Mouse (Mus musculus) forebrain, embryonic 11.5 days (tissue): ENCODE results near the gene Kcnab1. TPM values are rescaled to one million over a fixed set of nuclear protein-coding genes. Genes with fewer than 3 reads are reported as not detected.

Source experiments
- ATAC-seq: fragments of 200-750 bp; cut with Nextera tagmentation; replicated peaks from 2 replicates; pipeline ENCODE4 v1.8.0; 2017; ENCODE audit warnings: moderate TSS enrichment; ENCODE audit not compliant: low FRiP score
- DNase-seq: peaks from one replicate; pipeline ENCODE4 v3.0.0-alpha.2; 2017; ENCODE audit warnings: low spot score
- H3K27ac ChIP-seq: fragments of 300-500 bp; sonication (generic); 2 replicates; pipeline ENCODE4 v1.5.1; 2014; ENCODE audit warnings: low read depth, low read length
- H3K27me3 ChIP-seq: fragments of 300-500 bp; sonication (generic); 2 replicates; pipeline ENCODE4 v1.6.1; 2014; ENCODE audit warnings: mild to moderate bottlenecking, low read length, mixed read lengths; ENCODE audit not compliant: control insufficient read depth, insufficient read depth
- H3K36me3 ChIP-seq: fragments of 300-500 bp; sonication (generic); 2 replicates; pipeline ENCODE4 v1.6.1; 2014; ENCODE audit warnings: mild to moderate bottlenecking, low read length, moderate library complexity, mixed read lengths; ENCODE audit not compliant: control insufficient read depth, insufficient read depth
- H3K4me1 ChIP-seq: fragments of 300-500 bp; sonication (generic); replicated peaks from 2 replicates; pipeline ENCODE4 v1.6.1; 2014; ENCODE audit warnings: low read length, mixed read lengths; ENCODE audit not compliant: control insufficient read depth, insufficient read depth
- H3K4me2 ChIP-seq: fragments of 300-500 bp; sonication (generic); 2 replicates; pipeline ENCODE4 v1.6.1; 2014; ENCODE audit warnings: low read depth, mild to moderate bottlenecking, low read length, moderate library complexity, mixed read lengths; ENCODE audit not compliant: severe bottlenecking
- H3K4me3 ChIP-seq: fragments of 300-500 bp; sonication (generic); 2 replicates; pipeline ENCODE4 v1.5.1; 2014; ENCODE audit warnings: low read depth, low read length
- H3K9ac ChIP-seq: fragments of 300-500 bp; sonication (generic); 2 replicates; pipeline ENCODE4 v1.6.1; 2014; ENCODE audit warnings: low read length
- H3K9me3 ChIP-seq: fragments of 300-500 bp; sonication (generic); 2 replicates; pipeline ENCODE4 v1.6.1; 2016; ENCODE audit warnings: low read length, mixed read lengths; ENCODE audit not compliant: control insufficient read depth
- WGBS: fragments of 180-500 bp; shearing (Covaris S2); extraction: QIAGEN DNeasy Blood & Tissue Kit; methylation state at CpG from one replicate; pipeline ENCODE4 v1.1.7; 2014; 5-methylcytosine and 5-hydroxymethylcytosine counted together
- polyA plus RNA-seq: library from polyadenylated mRNA; unstranded; fragments of >200 nt; fragmentation: Nextera tagmentation; extraction: Ambion mirVana; gene quantifications from 2 replicates; pipeline ENCODE4 v1.2.1, GENCODE M21; 2014

The Kcnab1 gene
- polyA plus RNA-seq, 1 experiment from 2014 or later = 2.3 TPM

DNA sequence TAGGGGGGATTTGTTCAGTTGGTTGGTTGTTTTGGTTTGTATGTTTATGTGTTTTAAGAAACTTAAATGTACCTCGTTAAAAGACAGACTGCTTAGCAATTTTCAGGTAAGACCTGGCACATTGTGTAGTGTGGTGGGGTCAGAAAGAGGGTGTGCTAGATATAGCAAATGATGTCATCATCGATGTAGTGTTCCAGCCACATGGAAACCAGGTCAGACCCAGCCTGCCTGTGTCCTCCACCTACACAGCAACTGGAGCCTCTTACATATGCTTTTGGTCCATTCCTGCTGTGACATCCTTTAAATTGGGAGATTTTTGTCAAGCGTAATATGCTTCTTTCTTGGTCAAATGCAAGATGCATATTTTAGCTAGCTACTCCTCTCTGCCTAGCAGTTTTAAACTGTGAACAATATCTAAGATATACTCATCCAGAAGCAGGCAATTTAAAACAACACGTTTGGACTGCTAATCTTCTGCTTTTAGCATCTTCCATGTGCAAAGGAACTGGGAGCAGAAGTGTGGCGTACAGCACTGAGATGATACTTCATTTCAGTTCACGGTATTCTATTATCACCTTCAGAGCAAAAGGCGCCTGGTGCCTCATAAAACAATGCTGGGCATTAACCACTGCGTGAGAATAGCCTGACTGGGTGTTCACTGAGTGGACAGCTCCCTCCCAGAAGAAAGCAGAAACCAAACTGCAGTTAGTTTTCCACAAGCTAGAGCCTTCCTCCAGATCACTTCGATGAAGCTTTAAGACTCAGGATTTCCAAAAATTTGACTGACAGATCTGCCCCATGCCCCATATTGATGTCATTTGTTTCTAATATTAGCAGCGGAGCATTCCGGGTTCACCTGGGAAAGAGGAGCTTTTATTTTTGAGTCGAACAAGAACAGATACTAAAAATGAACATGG is 153.6 kb downstream of the Kcnab1 start:
- 86% methylated on average over 12 of the region's 12 CpGs for WGBS

GRCm38 (mm10) chr3:65273317-65273716 is 164.1 kb downstream of the Kcnab1 start:
- ATAC-seq = no peak
- 86% methylated on average over 1 of the region's 1 CpGs for WGBS
- Histone ChIP-seq H3K9me3 (no peaks in the 10 kb centered on the region), H3K4me3 (no peak overlapping the region), H3K36me3 (no peaks in the 10 kb centered on the region), H3K4me2 (no peak overlapping the region), H3K27ac (no peak overlapping the region), H3K4me1 (no peaks in the 10 kb centered on the region), H3K9ac (no peak overlapping the region), H3K27me3 (no peaks in the 10 kb centered on the region)
- DNase-seq = no peak

More for the DNA sequence above, 153.6 kb downstream of the Kcnab1 start:
- Histone ChIP-seq H3K9me3 (no peaks in the 10 kb centered on the region), H3K9ac (no peak overlapping the region), H3K27me3 (no peaks in the 10 kb centered on the region), H3K36me3 (no peaks in the 10 kb centered on the region), H3K27ac (no peak overlapping the region), H3K4me1 (no peaks in the 10 kb centered on the region), H3K4me2 (no peak overlapping the region), H3K4me3 (no peak overlapping the region)
- ATAC-seq (no peak), DNase-seq (no peak)

GRCm38 (mm10) chr3:65277777-65278176 is 168.6 kb downstream of the Kcnab1 start:
- DNase-seq (no peak), ATAC-seq (no peak)
- H3K9me3 ChIP-seq = no peaks in the 10 kb centered on the region
- no peak overlapping the region for H3K27ac ChIP-seq
- H3K4me2 ChIP-seq = no peak overlapping the region
- no peaks in the 10 kb centered on the region for H3K4me1 ChIP-seq
- whole genome bisulfite sequencing = 82% methylated on average over 10 of the region's 10 CpGs
- H3K4me3 ChIP-seq = no peak overlapping the region
- H3K27me3 ChIP-seq = no peaks in the 10 kb centered on the region
- H3K36me3 ChIP-seq = no peaks in the 10 kb centered on the region
- H3K9ac ChIP-seq = no peak overlapping the region

- H3K9me3 ChIP-seq = no peaks in the 10 kb centered on the region
- no peak overlapping the region for H3K27ac ChIP-seq
- ATAC-seq (no peak), DNase-seq (no peak)
- H3K4me3 ChIP-seq = no peak overlapping the region
- 86% methylated on average over 2 of the region's 2 CpGs for WGBS
- H3K4me1 ChIP-seq = no peaks in the 10 kb centered on the region
- no peak overlapping the region for H3K9ac ChIP-seq
- no peaks in the 10 kb centered on the region for H3K27me3 ChIP-seq
- H3K4me2 ChIP-seq = no peak overlapping the region
- no peaks in the 10 kb centered on the region for H3K36me3 ChIP-seq
These were observed 174.2 kb downstream of the Kcnab1 start for GRCm38 (mm10) chr3:65283366-65283765.

- WGBS = 82% methylated on average over 2 of the region's 2 CpGs
These were observed 179.8 kb downstream of the Kcnab1 start for GRCm38 (mm10) chr3:65288994-65289393.

GRCm38 (mm10) chr3:65296996-65297395 is 187.8 kb downstream of the Kcnab1 start:
- DNase-seq (no peak), ATAC-seq (no peak)
- Histone ChIP-seq H3K36me3 (no peaks in the 10 kb centered on the region), H3K9ac (no peak overlapping the region), H3K4me1 (no peaks in the 10 kb centered on the region), H3K27me3 (no peaks in the 10 kb centered on the region), H3K9me3 (no peaks in the 10 kb centered on the region), H3K4me2 (no peak overlapping the region), H3K27ac (no peak overlapping the region), H3K4me3 (no peak overlapping the region)
- 20% methylated on average over 4 of the region's 4 CpGs for WGBS

More at GRCm38 (mm10) chr3:65288994-65289393, 179.8 kb downstream of the Kcnab1 start:
- Histone ChIP-seq H3K9ac (no peak overlapping the region), H3K36me3 (no peaks in the 10 kb centered on the region), H3K27me3 (no peaks in the 10 kb centered on the region), H3K4me3 (no peak overlapping the region), H3K27ac (no peak overlapping the region), H3K9me3 (no peaks in the 10 kb centered on the region), H3K4me1 (no peaks in the 10 kb centered on the region), H3K4me2 (no peak overlapping the region)
- no peak for DNase-seq
- no peak for ATAC-seq

- Histone ChIP-seq H3K27ac (no peak overlapping the region), H3K4me2 (no peak overlapping the region), H3K27me3 (no peaks in the 10 kb centered on the region), H3K9me3 (no peaks in the 10 kb centered on the region), H3K4me1 (no peaks in the 10 kb centered on the region), H3K4me3 (no peak overlapping the region), H3K9ac (no peak overlapping the region), H3K36me3 (no peaks in the 10 kb centered on the region)
- 89% methylated on average over 4 of the region's 4 CpGs for WGBS
- no peak for DNase-seq
- ATAC-seq = no peak
These were observed 190.0 kb downstream of the Kcnab1 start for GRCm38 (mm10) chr3:65299205-65299604.

DNA sequence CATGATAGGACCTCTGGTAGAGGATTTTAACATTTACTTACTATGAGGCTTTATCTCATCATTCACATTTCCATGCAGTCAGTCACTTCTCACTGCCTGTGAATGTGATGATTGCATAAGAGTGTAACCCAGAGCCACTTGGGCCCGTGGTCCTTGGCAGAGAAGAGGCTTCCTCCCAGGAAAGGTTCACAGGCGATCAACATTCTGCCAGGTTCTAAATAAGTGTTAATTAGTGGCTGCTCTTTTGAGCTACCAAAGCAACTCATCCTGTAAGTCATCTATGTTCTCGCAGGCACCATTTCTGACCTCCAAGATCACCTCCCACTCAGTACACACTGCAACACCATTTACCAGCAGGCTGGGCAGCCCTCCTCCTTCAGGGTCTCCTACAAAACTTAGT is 192.3 kb downstream of the Kcnab1 start:
- WGBS = 66% methylated on average over 3 of the region's 3 CpGs

GRCm38 (mm10) chr3:65302559-65302958 is 193.4 kb downstream of the Kcnab1 start:
- H3K9ac ChIP-seq = no peak overlapping the region
- 6% methylated on average over 5 of the region's 5 CpGs for WGBS
- DNase-seq (no peak), ATAC-seq (no peak)
- H3K9me3 ChIP-seq = no peaks in the 10 kb centered on the region
- H3K36me3 ChIP-seq = no peaks in the 10 kb centered on the region
- H3K4me2 ChIP-seq = no peak overlapping the region
- H3K4me3 ChIP-seq = no peak overlapping the region
- H3K27ac ChIP-seq = no peak overlapping the region
- no peaks in the 10 kb centered on the region for H3K4me1 ChIP-seq
- H3K27me3 ChIP-seq = no peaks in the 10 kb centered on the region

More for the DNA sequence above, 192.3 kb downstream of the Kcnab1 start:
- Histone ChIP-seq H3K9ac (no peak overlapping the region), H3K4me3 (no peak overlapping the region), H3K27ac (no peak overlapping the region), H3K4me2 (no peak overlapping the region), H3K36me3 (no peaks in the 10 kb centered on the region), H3K4me1 (no peaks in the 10 kb centered on the region), H3K27me3 (no peaks in the 10 kb centered on the region), H3K9me3 (no peaks in the 10 kb centered on the region)
- ATAC-seq = no peak
- no peak for DNase-seq
